Mouse (Mus musculus): ENCODE results near the gene Ccs.

GRCm38 (mm10) chr19:4811063-4811908 is 27.8 kb downstream of the Ccs start, which contains the start of the genes Gm21992 and Rbm14:
- TF ChIP-seq CTCF (IDR thresholded peaks at IDR 0.05; ENCODE audit: low read depth) (no peak), EP300 (IDR thresholded peaks at IDR 0.05; ENCODE audit: low read depth) (peak; percentile 24; the same call in 1 of the 2 replicates)
